Mouse (Mus musculus): Measurements from ENCODE around the gene Ccm2.

Ccm2 gene

DNA sequence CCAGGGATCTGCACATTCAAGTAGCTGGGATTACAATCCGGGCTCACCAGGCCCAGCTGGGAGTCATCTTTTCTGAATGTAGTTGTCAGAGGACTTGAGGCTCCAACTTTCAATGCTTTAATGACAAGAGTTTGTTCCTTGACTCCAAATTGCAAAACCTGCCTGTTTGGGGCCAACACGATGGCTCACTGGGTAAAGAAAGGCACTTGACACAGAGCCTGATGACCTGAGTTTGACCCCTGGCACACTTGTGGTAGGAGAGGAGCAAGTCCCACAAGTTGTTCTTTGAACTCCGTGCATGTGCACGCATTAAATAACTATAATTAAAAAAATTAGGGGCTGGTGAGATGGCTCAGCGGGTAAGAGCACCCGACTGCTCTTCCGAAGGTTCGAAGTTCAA is 16.7 kb upstream of the Ccm2 start:
- no peak for DNase-seq (ENCODE audit: low spot score)

DNA sequence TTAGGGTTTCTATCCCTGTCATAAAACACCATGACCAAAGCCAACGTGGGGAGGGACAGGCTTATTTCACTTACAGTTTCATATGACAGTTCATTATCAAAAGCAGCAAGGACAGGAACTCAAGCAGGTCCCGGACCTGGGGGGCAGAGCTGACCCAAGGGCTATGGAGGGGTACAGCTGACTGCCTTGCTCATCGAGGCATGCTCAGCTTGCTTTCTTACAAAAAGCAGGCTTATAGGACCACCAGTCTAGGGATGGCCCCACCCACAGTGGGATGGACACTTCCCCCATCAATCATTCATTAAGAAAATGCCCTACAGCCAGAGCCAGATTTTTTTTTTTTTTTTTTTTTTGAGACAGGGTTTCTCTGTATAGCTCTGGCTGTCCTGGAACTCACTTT is 15.9 kb upstream of the Ccm2 start:
- no peak for DNase-seq (ENCODE audit: low spot score)

DNA sequence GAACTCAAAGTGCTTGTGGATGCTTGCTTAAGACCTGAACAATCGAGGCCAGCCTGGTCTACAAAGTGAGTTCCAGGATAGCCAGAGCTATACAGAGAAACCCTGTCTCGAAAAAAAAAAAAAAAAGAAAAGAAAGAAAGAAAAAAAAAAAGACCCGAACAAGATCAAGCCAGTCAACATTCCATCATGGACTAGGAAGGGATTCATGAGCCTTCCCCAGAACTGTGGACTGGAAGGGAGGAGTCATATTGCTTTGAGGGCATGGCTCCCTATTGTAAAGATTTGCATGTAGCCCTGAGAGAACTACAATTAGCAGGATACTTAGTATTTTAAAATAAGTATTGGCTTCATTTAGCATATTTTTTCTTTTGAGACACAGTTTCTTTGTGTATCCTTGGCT is 2.0 kb upstream of the Ccm2 start:
- no peak for DNase-seq (ENCODE audit: low spot score)

DNA sequence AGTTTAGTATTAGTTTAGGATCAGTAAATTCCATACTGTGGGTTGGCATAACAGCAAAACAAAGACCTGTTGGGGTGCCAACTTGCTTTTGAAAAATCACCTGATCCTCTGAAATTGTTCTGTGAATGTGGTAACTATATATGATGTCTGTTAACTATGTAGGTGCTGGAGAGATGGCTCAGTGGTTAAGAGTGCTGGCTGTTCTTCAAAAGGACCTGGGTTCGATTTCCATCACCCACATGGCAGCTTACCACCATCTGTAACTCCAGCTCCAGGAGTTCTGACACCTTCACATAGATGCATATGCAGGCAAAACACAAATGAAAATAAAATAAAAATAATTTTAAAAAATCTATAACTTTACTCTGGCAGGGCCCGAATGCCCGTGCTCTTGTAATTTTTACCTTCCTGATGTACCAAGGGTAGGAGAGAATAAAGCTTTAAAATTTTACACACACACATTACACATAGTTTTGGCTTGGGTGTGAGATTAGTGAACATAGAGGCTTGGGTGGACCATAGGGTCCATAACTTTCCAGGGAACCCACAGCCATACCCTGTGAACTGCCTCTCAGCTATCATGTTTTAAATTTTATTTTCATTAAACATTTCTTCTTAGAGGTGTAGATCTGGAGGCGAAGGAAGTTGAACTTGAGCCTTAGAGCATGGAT is 1.4 kb upstream of the Ccm2 start:
- DNase-seq (ENCODE audit: low spot score) = no peak

DNA sequence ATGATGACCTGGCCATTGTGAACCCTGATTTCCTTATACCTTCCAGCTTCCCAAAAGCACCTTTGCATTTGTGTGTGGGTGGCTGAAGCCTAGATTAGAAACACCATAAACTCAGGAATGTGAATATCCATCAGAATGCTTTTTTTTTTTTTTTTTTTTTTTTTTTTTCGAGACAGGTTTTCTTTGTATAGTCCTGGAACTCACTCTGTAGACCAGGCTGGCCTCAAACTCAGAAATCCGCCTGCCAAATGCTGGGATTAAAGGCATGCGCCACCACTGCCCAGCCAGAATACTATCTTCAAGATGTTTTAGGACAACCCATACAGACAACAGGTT is 862 bp upstream of the Ccm2 start:
- no peak for DNase-seq (ENCODE audit: low spot score)

DNA sequence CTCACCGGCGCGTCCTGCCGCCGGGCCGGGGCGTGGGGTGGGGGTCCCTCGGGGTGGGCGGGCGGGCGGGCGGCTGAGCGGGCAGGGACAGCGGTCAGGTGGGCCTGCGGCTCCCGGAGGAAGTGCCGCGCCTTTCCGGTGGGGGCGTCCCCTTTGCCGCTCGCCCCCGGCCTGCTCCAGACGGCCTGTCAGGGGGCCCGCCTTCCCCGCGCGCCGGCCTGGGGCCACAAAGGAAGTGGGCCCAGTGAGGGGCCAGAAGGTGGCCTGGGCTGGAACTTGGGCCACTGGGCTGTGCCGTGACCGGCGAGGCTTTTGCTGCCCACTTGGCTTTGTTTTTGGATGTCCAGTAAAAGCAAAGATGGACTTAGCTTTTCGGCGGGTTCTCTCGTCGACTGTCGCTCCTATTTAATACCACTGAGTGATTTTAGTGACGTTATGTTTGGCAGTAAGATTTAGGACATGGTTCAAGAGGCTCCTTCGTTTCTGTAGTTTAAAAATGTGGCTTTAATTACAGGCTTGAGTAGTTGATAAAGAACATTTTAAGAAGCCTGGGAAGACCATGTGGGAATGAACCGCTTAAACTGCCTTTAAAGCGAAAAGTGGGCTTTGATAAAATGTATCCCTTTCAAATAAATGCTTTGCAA is 472 bp downstream of the Ccm2 start:
- peak; percentile 45 for DNase-seq (ENCODE audit: low spot score)

DNA sequence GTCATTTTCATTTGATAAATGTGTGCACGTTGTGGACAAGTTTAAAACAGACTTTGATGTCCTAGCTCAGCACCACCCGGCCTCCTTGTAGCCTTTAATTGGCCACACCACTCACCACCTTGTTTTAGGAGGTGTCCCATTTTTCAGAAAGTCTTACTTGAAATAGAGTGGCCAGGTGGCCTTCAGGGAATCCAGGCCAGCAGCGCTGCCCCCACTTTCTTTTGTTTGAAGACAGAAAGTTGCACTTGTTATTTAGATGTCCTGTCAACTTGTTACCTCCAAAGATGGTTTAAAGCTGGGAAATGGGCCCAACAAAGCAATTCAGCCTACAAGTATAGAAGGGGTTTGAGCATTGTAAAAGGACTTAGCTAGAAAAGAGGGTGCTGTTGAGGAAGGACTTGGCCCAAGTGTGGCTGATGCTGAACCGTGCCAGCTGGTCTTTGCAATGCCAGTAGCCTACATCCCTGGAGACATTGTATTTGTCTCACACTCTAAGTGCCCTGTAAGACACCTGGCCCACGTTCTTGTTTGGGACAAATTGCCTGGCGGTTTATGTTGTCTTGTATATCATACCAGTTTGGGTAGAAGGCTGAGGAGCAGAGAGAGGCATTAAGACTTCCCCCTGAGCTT is 1.1 kb downstream of the Ccm2 start:
- no peak for DNase-seq (ENCODE audit: low spot score)

DNA sequence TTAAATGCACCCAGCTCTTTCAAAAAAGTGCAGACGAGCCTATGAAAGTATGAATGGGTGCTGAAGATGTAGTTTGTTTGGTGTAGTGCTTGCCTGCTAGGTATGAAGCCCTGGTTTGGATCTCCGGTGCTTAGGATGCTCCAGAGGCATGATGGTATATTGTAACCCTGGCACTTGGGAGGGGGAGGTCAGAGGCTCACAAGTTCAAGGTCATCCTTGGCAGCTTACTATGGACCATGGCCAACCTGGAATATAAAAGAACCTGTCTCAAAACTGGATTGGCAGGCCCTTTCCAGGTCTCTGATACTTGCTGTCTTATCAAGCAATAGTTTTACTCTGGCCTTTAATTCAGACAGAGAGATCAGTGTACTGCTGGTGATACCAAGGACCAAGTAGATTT is 3.1 kb downstream of the Ccm2 start:
- no peak for DNase-seq (ENCODE audit: low spot score)

DNA sequence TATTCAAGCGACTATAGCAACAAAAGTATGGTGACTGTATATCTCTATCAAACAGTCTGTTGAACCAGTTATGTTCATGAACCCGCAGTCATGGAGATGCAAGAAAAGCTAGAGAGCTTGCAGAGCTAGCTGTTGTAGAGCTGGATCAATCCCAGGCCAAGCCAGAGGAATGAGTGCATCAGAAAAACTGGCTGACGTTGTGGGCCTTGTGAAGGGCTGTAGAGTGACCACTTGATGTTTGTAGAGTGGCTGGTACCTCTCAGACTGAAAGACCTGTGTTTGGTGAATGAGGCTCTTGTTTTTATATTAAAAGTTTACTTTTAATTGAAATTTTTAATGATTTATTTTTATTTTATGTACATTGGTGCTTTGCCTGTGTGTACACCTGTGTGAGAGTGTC is 3.5 kb downstream of the Ccm2 start:
- no peak for DNase-seq (ENCODE audit: low spot score)

DNA sequence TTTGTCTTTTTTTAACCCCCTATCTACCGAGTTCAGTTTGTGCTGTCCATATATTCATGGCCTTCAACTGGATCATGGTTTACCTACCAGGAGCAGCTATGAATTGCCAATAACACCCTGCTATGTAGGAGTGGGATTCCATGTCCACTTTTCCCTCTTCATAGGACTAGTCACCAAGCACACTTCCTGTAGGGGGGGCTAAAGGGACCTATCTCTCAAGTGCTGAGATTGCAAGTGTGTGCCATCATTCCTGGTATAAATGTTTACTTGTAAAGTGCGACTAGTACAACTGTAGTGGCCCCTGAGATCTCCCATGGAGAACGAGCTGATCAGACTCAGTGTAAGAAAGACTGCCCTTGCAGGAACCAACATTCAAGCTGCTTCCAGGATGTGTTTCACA is 11.5 kb downstream of the Ccm2 start:
- DNase-seq (ENCODE audit: low spot score) = no peak

DNA sequence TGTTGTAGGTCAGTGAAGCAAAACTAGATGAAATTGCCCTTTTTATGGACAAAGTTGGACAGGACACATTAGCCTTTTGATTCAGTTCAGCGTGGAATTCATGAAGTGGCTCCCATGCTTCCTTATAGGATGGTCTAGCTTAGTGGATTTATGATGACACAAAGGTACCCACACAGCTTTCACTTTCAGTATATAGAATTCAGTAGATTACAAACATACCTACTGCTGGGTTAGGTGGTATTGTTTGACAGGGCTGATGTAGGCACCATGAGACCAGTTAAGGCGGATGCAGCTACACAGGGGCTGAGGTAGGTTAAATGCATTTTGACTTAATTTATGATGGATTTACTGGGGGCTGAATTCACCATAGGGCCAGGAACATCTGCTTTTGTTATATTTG is 13.3 kb downstream of the Ccm2 start:
- no peak for DNase-seq (ENCODE audit: low spot score)

DNA sequence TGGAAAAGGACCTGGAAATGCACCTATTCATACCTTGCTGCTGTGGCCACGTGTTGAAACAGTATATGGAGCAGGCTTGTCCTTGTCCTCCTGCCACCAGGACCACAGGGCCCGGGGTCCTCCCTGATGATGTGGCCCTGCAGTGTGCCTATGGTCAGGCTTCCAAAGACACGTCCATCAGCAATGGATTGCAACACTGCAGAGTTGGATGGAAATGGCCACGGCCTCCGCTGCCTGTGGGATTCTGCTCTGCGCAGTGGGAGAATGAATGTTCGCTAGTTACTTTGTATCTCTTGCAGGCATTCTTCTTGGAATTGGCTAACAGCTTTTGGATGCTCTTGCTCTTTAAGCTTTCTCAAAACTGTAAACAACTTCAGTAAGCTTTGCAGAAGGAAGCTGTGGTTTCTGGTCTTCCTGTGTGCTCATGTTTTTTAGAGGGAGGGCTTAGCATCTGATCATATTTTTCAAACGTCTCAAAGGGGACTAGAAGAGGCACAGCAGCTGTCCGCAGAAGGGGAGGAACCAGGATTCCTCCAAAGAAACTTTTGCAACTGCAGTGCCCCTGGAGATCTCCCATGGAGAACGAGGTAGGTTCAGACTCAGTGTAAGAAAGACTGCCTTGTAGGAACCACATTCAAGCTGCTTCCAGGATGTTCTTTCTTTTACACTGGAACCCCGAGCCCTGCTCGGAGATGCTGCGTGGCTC is 14.1 kb downstream of the Ccm2 start:
- no peak for DNase-seq (ENCODE audit: low spot score)

DNA sequence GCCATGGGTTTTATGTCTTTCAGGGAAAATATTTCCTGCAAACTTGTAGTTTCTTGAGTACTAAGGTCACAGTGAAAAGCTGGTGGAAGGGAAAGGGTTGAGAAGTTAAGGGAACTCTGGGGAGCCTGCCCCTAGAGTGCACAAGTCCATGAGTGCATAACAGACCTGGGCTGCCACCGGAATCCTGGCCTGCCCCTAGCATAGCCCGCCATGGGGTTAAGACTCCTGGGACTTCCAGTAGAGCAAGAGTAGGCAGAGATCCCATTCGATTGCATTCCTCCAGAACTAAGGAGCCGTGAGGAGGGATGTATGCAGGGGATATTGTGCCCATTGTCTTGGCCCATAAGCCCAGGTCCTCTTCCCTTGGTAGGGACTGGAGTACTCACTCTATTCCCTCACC is 14.8 kb downstream of the Ccm2 start:
- DNase-seq (ENCODE audit: low spot score) = no peak

DNA sequence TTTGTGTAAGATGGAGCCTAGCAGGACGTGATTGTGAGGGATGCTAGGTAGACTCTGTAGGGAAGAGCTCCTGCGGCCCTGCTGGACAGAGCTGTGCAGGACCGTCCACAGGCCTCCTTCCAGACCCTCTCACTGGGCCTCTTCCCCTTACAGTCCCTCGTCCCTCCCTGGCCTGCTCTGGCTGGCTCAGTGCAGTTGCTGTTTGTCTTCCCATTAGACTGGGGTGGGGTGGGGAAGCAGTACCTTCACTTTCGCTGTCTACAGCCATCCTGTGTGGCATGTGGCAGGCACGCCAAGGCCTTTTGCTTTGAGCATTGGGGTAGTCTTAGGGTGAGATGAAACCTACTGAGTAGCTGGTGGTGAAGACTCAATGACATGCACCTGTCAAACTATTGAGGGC is 15.7 kb downstream of the Ccm2 start:
- DNase-seq (ENCODE audit: low spot score) = no peak

DNA sequence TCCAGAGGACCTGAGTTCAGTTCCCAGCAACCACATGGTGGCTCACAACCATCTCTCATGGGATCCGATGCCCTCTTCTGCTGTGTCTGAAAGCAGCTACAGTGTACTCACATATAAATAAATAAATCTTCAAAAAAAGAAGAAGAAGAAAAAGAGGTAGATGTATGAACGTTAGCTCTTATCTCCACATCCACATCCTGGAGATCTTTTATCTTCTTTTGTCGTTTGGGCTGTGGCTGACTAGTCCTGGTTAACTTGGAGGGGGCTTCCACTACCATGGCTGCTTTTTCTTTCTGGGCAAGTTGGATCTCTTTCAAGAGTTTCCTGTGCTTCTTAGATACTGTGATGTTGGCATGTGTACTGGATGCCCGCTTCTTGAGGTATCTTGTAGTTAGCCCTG is 16.5 kb downstream of the Ccm2 start:
- DNase-seq (ENCODE audit: low spot score) = no peak

DNA sequence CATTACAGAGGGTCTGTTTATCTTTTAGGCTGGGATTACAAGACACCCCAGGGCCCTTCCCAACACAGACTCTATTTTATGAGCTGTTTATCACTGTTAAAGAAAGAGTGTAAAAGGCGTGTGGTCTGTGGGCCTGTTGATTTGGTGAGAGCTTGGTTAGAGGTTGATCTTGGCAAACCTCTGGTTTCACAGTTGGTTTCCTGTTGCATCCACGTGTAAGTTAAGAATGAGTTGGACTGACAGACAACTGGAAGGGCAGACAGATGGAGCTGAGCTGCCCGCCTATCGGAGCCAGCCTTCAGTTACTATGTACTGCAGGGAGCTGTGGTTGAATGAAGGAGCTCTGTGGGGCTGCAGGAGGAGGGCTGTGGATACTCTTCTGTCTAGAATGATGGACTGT is 19.8 kb downstream of the Ccm2 start:
- DNase-seq (ENCODE audit: low spot score) = no peak

DNA sequence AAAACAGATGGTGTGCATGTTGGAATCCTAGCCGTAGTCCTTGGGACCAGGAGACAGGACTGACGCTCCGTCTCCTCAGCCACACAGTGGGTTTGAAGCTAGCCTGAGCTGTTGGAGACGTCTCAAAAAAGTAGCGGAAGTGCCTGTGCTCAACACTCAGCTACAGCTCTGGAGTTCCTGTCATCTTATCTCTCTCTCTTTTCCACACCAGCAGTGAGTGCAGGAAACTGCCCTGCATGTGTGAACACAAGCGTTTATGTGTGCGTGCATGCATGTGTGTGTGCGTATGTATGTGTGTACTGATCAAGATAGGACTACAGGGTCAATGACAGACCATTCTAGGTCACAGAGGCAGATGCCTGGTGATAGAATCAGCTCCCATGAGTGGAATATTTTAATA is 21.3 kb downstream of the Ccm2 start:
- no peak for DNase-seq (ENCODE audit: low spot score)

DNA sequence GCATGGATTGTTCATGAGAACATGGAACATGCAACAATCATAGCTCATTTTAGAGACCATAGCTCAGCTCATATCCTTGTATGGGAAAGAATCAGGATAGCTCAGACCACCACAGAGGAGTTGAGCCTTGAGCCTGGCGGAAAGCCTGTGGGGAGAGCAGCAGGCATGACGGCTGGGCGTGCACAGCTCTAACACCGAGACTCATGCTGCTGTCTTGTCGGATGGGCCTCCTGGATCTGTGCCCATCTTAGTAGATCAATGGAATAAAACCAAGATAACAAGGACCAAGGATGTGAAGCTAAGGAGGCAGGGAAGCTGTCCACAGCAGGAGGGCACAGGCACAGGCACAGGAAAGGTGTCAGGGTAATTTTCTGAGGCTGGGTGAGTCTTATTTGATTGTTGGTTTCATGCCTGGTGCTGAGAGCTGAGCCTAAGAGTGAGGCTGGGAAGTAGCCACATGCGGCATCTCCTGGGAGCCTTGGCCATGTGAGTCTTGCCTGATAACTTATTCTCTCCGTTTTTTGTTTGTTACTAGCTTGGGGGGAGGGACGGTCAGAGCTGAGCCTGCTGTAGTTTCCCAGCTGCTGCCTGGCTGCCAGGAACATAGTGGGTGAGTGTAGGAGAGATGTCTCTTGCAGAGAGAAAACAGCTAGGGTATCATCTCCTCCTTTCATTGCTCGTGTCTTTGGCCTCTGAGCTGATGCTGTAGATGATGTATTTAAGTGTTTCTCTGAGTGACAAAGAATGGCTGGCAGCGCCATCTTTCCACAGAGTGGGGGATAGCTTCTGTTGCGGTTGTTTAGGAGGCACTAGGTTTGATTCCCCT is 22.1 kb downstream of the Ccm2 start:
- DNase-seq (ENCODE audit: low spot score) = no peak

DNA sequence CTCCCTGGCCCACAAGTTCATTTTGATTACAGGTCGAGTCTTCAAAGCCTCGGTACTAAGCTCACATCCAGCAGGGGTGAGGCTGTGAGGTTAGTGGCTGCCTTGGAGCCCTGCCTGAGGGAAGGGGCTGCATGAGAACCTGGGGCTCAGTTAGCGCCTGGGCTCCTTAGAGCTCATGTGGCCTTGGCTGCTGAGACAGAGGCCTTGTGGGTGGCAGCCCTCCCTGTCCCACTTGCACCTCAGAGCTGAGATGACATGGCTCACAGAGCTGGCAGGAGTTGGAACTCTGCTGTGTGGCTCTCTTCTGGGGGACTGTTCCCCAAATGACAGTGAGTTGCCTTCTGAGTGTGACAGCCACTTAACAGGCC is 22.7 kb downstream of the Ccm2 start:
- DNase-seq (ENCODE audit: low spot score) = no peak

DNA sequence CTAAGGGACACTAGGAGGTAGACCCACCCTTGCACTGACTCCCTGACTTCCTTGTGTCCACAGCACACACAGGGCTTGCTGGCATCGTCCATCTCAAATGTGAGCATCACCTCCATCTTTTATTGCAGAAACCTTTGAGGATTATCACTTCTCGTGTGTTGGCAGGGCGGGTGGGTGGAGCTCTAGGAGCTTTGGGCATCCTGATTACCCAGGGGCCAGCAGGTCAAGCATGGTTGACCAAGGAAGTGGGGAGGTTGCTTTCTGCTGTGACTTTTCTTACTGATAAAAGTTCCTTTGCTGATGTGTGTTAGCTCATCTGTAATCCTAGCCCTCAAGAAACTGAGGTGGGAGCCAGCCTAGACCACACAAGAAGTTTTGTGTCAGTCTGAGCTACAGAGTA is 29.5 kb downstream of the Ccm2 start:
- no peak for DNase-seq (ENCODE audit: low spot score)

DNA sequence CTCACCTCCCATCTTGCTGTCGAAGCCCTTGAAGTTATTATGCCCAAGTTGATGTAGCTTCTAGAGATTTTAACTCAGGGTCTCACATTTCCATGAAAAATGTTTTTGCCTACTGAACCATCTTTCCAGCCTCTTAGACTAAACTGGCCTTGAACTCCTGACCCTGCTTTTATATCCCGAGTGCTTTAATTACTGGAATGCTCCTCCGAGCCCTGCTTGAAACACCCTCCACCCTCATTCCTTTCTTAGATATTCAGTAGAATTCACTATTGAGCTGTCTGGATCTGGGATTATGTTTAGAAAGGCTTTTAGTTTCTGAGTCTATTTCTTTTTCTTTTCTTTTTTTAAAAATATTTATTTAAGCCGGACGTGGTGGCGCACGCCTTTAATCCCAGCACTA is 32.7 kb downstream of the Ccm2 start:
- DNase-seq (ENCODE audit: low spot score) = no peak

DNA sequence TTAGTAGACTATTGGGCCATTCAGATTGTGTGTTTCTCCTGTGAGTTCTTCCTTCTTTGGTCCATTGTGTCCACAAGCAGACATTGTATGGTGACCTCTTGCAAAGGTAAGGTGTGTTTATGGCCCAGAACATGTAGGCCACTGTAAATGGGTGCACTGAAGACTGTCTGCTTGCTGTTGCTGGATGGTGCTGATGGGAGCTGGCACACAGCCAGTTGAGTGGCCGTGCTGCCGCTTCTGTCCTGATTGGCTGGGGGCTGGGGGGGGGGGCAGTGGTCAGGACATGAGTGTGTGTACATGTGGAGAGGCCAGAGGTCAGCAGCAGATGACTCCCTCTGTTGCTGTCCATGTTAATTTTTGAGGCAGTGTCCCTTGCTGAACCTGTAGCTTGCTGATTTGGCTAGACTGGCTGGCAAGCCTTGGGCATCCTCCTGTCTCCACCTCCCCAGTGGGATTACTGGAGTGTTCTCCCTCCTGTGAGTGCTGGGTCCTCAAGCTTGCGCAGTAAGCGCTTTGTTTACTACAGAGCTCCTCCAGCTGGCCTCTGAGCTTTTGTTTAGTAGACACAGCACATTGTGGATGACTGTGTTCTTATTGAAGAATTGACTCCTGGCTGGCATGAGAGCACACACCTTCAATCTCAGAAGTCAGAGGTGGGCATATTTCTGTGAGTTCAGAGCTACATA is 33.5 kb downstream of the Ccm2 start:
- DNase-seq (ENCODE audit: low spot score) = no peak
